Mouse (Mus musculus) stomach, adult 2 months (tissue): ENCODE data around the gene Acod1. TPM values are rescaled to one million over a fixed set of nuclear protein-coding genes. Genes with fewer than 3 reads are reported as not detected.

Source experiments
- polyA plus RNA-seq: library from polyadenylated mRNA; depleted of rRNA; stranded (reverse); fragments of >200 nt; gene quantifications from 2 replicates; pipeline ENCODE4 v1.2.3, GENCODE M21; 2012; rRNA removed

Acod1 gene
- polyA plus RNA-seq: not detected in 2 replicates

DNA sequence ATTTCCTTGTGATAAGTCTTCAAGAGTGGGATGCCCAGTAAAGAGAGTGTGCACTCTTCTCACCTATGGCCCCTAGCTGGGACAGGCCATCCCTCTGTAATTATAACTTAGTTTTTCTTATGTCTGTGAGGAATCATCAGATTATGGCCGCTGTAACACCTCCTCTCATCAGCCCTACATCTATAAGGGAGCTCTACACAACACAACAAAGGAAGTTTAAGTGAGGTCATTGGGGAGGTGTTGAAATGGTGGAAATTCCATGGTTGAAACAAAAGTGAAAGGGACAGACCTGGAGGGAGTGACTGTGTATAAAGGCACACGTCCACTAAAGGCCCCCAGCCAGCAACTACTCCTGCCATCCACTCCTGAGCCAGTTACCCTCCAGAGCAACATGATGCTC lies at the start of gene Acod1:
TSS of gene Acod1 (plus strand) at position 301 of the 400 bp plus-strand sequence.

GRCm38 (mm10) chr14:103069864-103070611 lies 23.3 kb downstream of the Acod1 start, which contains the start of gene Cln5:
TSS of gene Cln5 (plus strand) at chr14:103070216.

DNA sequence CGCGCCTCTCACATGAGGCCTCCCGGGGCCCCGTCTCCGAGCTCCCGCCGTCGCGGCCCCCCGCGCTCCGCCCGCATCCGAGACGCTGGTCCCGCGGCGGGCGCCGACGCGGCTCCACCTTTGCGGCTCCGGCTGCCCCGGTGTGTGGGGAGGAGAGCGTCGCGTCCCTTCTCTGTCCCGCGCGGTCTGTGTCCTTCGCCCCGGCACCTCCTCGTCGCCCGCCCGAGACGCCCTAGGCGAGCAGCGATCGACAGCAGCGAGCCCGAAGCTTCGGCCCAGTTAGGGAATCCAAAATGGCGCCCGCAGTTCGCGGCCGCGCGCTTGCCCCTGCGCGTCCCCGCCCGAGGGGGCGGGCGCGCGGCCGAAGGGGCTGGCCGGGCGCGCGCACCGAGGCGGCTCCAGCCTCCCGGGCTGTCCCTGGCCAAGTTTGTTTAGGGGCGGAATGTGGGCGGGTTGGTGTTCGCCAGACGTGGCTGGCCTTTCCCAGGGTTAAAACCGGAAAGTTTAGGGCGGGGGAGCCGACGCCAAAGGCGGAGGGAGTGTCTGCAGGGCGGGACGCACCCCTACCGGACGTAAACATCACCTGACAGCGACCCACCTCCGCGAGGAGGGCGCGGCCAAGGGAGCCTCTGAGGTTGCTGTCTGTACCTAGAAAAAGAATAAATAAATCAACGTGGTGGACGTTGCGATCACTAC lies 52.6 kb downstream of the Acod1 start, which contains the start of gene Fbxl3:
TSS of gene Fbxl3 (minus strand) at position 329 of the 696 bp plus-strand sequence.

Other genes with a start within 250 kb of the Acod1 start
- gene Kctd12, start 64.3 kb upstream of the Acod1 start, polyA plus RNA-seq: 6.7 and 9.8 TPM in 2 replicates
- gene Cln5, start 23.2 kb downstream of the Acod1 start, polyA plus RNA-seq: 8.0 and 13.6 TPM in 2 replicates
- gene Fbxl3, start 52.6 kb downstream of the Acod1 start, polyA plus RNA-seq: 8.9 and 10.2 TPM in 2 replicates